ENCODE assay signal across 24 mouse cellular contexts in genomic region chr2:119240075-119240818, GRCm38 (mm10). TPM values are rescaled to one million over a fixed set of nuclear protein-coding genes. Genes with fewer than 3 reads are reported as not detected.
DNase-seq lines count a peak whose midpoint lies in the region; ATAC-seq and TF ChIP-seq lines count a peak whose summit lies in the region.
"Had no signal": no experiment of that assay in that cellular context is flagged by ENCODE, and none has a peak within 500 bp of the region (broad histone marks: within the 10 kb centered on the region; RNA-seq: fewer than 3 reads in every experiment).

No protein-coding gene starts in this region.

- no peaks in the 10 kb centered on the region for H3K27me3 ChIP-seq in kidney, adult 2 months (replicated peaks; ENCODE audit: control insufficient read depth, insufficient read depth, low read length)

- TF ChIP-seq POLR2A in kidney, adult 2 months (IDR thresholded peaks at IDR 0.05; ENCODE audit: low read depth, low read length) = no peak

- H3K4me1 ChIP-seq in kidney, adult 2 months (ENCODE audit: control insufficient read depth, insufficient read depth, low read length) = peaks cover 20% of the 10 kb centered on the region; the same call in 1 of the 2 replicates

- no peaks in the 10 kb centered on the region; the same call in 1 of the 2 replicates for H3K36me3 ChIP-seq in kidney, adult 2 months (ENCODE audit: control insufficient read depth, insufficient read depth, low read length)
- H3K36me3 ChIP-seq: embryonic facial prominence, embryonic 12.5 days; lung, embryonic 15.5 days; midbrain, embryonic 12.5 days; neural tube, embryonic 15.5 days had no signal

- TF ChIP-seq CTCF in kidney, adult 2 months (conservative IDR thresholded peaks at IDR 0.05; ENCODE audit: insufficient read depth, insufficient read length, low read depth, low read length) = no peak

- peak overlapping the region; percentile 9; the same call in 1 of the 2 replicates for H3K27ac ChIP-seq in kidney, adult 2 months (ENCODE audit: insufficient read depth, low read depth, low read length)
- H3K27ac ChIP-seq: embryonic facial prominence, embryonic 12.5 days; hindbrain, postnatal 0 days; lung, embryonic 15.5 days; midbrain, embryonic 12.5 days; neural tube, embryonic 15.5 days had no signal

- no peak for DNase-seq in kidney, adult 2 months
- no peak for DNase-seq in kidney, adult 8-10 months
- peak; percentile 29 for DNase-seq in kidney, postnatal 14 days
- no peak for DNase-seq in urinary bladder, postnatal 25 days (ENCODE audit: low spot score)
- DNase-seq in frontal cortex, postnatal 36 days (ENCODE audit: low spot score in 2 of 2) = no peak
- no peak for DNase-seq in adrenal gland, adult (ENCODE audit: inconsistent age in 2 of 2, low spot score in 1 of 2)
- DNase-seq: adrenal gland, postnatal 14 days; B cell, adult 2 months; cerebellum, adult 11-12 months; cerebellum, postnatal 36 days; forebrain, postnatal 0 days; heart, adult 18-20 months; heart, postnatal 4 days; left cerebral cortex, postnatal 4 days; right cerebral cortex, postnatal 4 days had no signal

- no peak overlapping the region for H3K4me3 ChIP-seq in kidney, adult 2 months (ENCODE audit: insufficient read depth, low read depth, low read length)
- H3K4me3 ChIP-seq: embryonic facial prominence, embryonic 12.5 days; lung, embryonic 15.5 days; midbrain, embryonic 12.5 days; neural tube, embryonic 15.5 days had no signal

- 61% methylated on average over 4 of the region's 4 CpGs for WGBS in kidney, adult 2 months

- peak; percentile 13; the same call in 1 of the 2 replicates for ATAC-seq in common myeloid progenitor, adult 5-6 weeks (replicated peaks; ENCODE audit: low read depth, poor library complexity, severe bottlenecking)
- ATAC-seq: forebrain, postnatal 0 days; hindbrain, postnatal 0 days had no signal

RNA-seq across cellular contexts. Expression of gene Spint1, which starts 3.1 kb away (rescaled TPM):
- polyA plus RNA-seq in kidney, adult 2 months (2012; rRNA removed) = 86.7 and 91.1 TPM in 2 replicates
- 0.18 TPM in 1 of 2 replicates, not detected in the other for total RNA-seq in common myeloid progenitor, adult 5-6 weeks (2017)
- total RNA-seq: heart, postnatal 4 days had no signal

RNA-seq across cellular contexts. Expression of gene Ppp1r14d, which starts 10.5 kb away (rescaled TPM):
- 1.6 and 1.9 TPM in 2 replicates for polyA plus RNA-seq in kidney, adult 2 months (2012; rRNA removed)
- total RNA-seq in common myeloid progenitor, adult 5-6 weeks (2017) = not detected in 2 replicates
- total RNA-seq: adrenal gland, postnatal 14 days; forebrain, postnatal 0 days; gastrocnemius, adult 8-10 months; heart, adult 18-20 months; heart, postnatal 4 days; hindbrain, postnatal 0 days; left cerebral cortex, postnatal 4 days; liver, adult 2 months had no signal
- polyA plus RNA-seq: forebrain, postnatal 0 days; heart, embryonic 14.5 days; hindbrain, postnatal 0 days; midbrain, embryonic 12.5 days; neural tube, embryonic 15.5 days had no signal

RNA-seq across cellular contexts. Expression of gene Rhov, which starts 30.8 kb away (rescaled TPM):
- 5.9 and 7.8 TPM in 2 replicates for polyA plus RNA-seq in kidney, adult 2 months (2012; rRNA removed)
- total RNA-seq in common myeloid progenitor, adult 5-6 weeks (2017) = 0.05 TPM in 1 of 2 replicates, not detected in the other
- total RNA-seq: adrenal gland, postnatal 14 days; gastrocnemius, adult 8-10 months; heart, adult 18-20 months; heart, postnatal 4 days; liver, adult 2 months had no signal
- polyA plus RNA-seq: liver, adult 2 months had no signal

RNA-seq across cellular contexts. Expression of gene Dnajc17, which starts 31.7 kb away (rescaled TPM):
- 3.4 and 4.6 TPM in 2 replicates for polyA plus RNA-seq in kidney, adult 2 months (2012; rRNA removed)
- total RNA-seq in common myeloid progenitor, adult 5-6 weeks (2017) = 41.5 and 46.6 TPM in 2 replicates

RNA-seq across cellular contexts. Expression of gene Zfyve19, which starts 31.8 kb away (rescaled TPM):
- polyA plus RNA-seq in kidney, adult 2 months (2012; rRNA removed) = 39.1 and 43.2 TPM in 2 replicates
- total RNA-seq in common myeloid progenitor, adult 5-6 weeks (2017) = 51.6 and 59.1 TPM in 2 replicates
